Mouse (Mus musculus) inflammation-experienced regulatory T-cells, adult 16 weeks (primary cell): ENCODE measurements around the gene Bud13. TPM values are rescaled to one million over a fixed set of nuclear protein-coding genes. Genes with fewer than 3 reads are reported as not detected.

Experiments
- polyA plus RNA-seq: library from polyadenylated mRNA; unstranded; fragments of 100-300 nt; shearing (Covaris generic); gene quantifications from one replicate; pipeline ENCODE4 v1.2.1, GENCODE M21; 2017

The Bud13 gene
- polyA plus RNA-seq: 28.6 TPM

DNA sequence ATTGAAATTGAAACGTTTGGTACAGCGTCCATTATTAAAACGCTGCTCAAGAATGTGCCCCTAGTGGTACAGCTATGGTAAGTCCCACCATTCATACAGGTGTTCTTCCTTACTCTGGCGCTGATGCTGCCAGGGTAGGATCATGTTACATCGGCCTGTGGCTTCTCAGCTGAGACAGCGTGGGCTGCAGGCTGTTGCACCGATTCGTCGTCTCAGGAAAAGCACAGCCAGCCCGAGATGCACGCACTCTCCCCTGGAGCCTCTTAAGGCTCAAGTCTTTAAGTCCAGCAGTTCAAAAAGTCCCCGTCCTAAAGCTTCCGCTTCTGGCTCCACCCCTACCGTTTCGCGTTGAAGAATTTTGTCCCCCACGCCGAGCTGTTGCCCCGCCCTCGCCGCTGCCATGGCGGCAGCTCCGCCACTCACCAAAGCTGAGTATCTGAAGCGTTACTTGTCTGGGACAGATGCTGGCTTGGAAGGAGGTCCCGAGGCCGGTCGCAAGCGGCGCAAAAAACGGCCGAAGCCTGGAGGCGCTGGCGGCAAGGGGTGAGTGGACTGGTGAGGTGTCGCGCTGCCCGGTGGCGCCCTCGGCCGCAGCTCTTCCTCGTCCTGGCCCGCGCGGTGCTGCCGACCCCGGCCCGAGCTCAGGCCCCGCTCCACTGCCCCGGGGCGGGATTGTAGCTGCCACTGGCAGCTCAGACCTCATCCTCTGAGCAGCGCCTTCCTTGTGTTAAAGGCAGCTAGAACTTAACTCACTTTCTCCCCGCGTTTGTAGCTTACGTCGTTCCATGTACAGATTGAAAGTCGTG lies at the start of gene Bud13:
Bud13 (plus strand) TSS at position 378 of the 806 bp plus-strand sequence.

GRCm38 (mm10) chr9:46235596-46235648 lies 47.4 kb upstream of the Bud13 start, which contains the start of gene Apoc3:
Gene Apoc3 (minus strand): TSS chr9:46235636.

GRCm38 (mm10) chr9:46240526-46241153 lies 42.2 kb upstream of the Bud13 start, which contains the start of gene Apoa4:
Gene Apoa4 (plus strand): TSS chr9:46240696.

GRCm38 (mm10) chr9:46268343-46268873 lies 14.4 kb upstream of the Bud13 start, which contains the start of gene Apoa5:
Gene Apoa5 (plus strand): TSS chr9:46268633.

DNA sequence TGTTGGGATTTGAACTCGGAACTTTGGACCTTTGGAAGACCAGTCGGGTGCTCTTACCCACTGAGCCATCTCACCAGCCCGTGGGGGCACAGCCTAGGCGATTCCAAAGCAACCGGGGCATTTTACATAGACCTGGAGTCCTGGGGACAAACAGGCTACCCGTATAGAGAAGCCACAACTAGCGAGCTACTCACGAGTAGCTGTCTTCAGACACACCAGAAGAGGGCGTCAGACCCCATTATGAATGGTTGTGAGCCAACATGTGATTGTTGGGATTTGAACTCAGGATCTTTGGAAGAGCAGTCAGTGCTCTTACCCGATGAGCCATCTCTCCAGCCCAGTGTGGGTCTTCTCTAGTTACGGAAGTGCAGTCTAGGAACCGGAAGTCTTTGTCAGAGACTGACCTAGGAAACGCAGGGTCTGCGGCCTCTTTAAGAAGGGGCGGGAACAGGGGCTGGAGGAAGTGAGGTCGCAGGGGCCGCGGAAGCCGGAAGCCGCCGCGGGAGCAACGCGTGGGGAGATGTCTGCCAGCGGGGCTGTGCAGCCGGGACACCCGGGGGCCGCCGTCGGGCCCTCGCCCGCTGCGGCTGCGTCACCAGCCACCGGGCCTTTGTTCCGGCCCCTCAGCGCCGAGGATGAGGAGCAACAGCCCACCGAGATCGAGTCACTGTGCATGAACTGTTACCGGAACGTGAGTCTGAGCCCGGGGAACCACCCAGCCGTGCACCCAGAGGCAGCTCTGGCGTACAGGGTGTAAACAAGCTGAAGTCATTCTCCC lies 9.9 kb upstream of the Bud13 start, which contains the start of gene Zpr1:
Zpr1 (plus strand) TSS at position 388 of the 778 bp plus-strand sequence.

DNA sequence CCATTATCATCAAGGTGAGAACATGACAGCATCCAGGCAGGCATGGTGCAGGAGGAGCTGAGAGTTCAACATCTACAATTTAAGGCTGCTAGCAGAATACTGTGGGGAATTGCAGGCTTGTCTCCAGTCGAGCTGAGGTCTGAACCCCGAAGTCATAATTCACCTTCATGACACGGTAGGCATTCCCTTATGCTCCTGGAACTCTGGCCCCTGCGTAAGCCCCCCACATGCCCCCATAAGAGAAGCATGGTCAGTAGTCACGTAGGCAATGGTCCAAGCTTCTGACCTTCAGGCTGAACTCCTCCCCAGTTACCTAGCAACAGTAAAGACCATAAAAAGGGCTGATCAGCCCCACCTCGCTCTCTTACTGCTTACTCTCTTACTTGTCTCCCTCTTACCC lies 37.1 kb downstream of the Bud13 start, which contains the start of gene 4931429L15Rik:
4931429L15Rik (minus strand) TSS at position 101 of the 400 bp plus-strand sequence.

Other genes starting within 250 kb of the Bud13 start
- gene Apoa1, start 54.4 kb upstream of the Bud13 start, polyA plus RNA-seq: not detected
- gene Apoc3, start 47.4 kb upstream of the Bud13 start, polyA plus RNA-seq: not detected
- gene Apoa4, start 42.3 kb upstream of the Bud13 start, polyA plus RNA-seq: not detected
- gene Apoa5, start 14.4 kb upstream of the Bud13 start, polyA plus RNA-seq: not detected
- gene Zpr1, start 9.9 kb upstream of the Bud13 start, polyA plus RNA-seq: 101 TPM
- gene 4931429L15Rik, start 37.0 kb downstream of the Bud13 start, polyA plus RNA-seq: not detected